Mouse (Mus musculus): ENCODE results near the gene Rras2. TPM values are rescaled to one million over a fixed set of nuclear protein-coding genes. Genes with fewer than 3 reads are reported as not detected.

Rras2 gene
- total and polyA plus RNA-seq, 2 experiments from 2014 or later: 16.0 to 27.9 TPM

GRCm38 (mm10) chr7:114102609-114103008, 15.0 kb downstream of the Rras2 start:
- TF ChIP-seq CTCF (IDR thresholded peaks at IDR 0.05; ENCODE audit: low read depth): no peak
- WGBS: 50% methylated on average over 4 of the region's 4 CpGs
- Histone ChIP-seq H3K9me3 (ENCODE audit: low read length) (no peaks in the 10 kb centered on the region), H3K4me1 (ENCODE audit: insufficient read depth, low read length) (no peaks in the 10 kb centered on the region), H3K36me3 (ENCODE audit: insufficient read depth, low read length) (no peaks in the 10 kb centered on the region), H3K27ac (no peak overlapping the region), H3K27me3 (ENCODE audit: insufficient read depth, low read length) (no peaks in the 10 kb centered on the region), H3K9ac (replicated peaks; ENCODE audit: low read length) (no peak overlapping the region), H3K4me2 (ENCODE audit: low read depth, low read length) (no peak overlapping the region), H3K4me3 (ENCODE audit: low read length) (no peak overlapping the region)
- ATAC-seq (no peak), DNase-seq (ENCODE audit: low spot score) (no peak)

GRCm38 (mm10) chr7:114101412-114101811, 16.2 kb downstream of the Rras2 start:
- 63% methylated on average over 3 of the region's 3 CpGs for WGBS
- DNase-seq (ENCODE audit: low spot score): no peak

GRCm38 (mm10) chr7:114093548-114094174, 23.9 kb downstream of the Rras2 start:
- no peak overlapping the region for H3K4me2 ChIP-seq (ENCODE audit: low read depth, low read length)
- WGBS: 77% methylated on average over 8 of the region's 8 CpGs
- no peak overlapping the region for H3K4me3 ChIP-seq (ENCODE audit: low read length)
- no peaks in the 10 kb centered on the region for H3K4me1 ChIP-seq (ENCODE audit: insufficient read depth, low read length)
- TF ChIP-seq CTCF (IDR thresholded peaks at IDR 0.05; ENCODE audit: low read depth): no peak
- H3K27ac ChIP-seq: no peak overlapping the region
- no peaks in the 10 kb centered on the region for H3K36me3 ChIP-seq (ENCODE audit: insufficient read depth, low read length)
- no peaks in the 10 kb centered on the region for H3K27me3 ChIP-seq (ENCODE audit: insufficient read depth, low read length)
- DNase-seq (ENCODE audit: low spot score): no peak
- no peaks in the 10 kb centered on the region for H3K9me3 ChIP-seq (ENCODE audit: low read length)
- ATAC-seq: no peak
- no peak overlapping the region for H3K9ac ChIP-seq (replicated peaks; ENCODE audit: low read length)

More at GRCm38 (mm10) chr7:114101412-114101811, 16.2 kb downstream of the Rras2 start:
- Histone ChIP-seq H3K9ac (replicated peaks; ENCODE audit: low read length) (no peak overlapping the region), H3K27ac (no peak overlapping the region), H3K27me3 (ENCODE audit: insufficient read depth, low read length) (no peaks in the 10 kb centered on the region), H3K4me2 (ENCODE audit: low read depth, low read length) (no peak overlapping the region), H3K36me3 (ENCODE audit: insufficient read depth, low read length) (no peaks in the 10 kb centered on the region), H3K9me3 (ENCODE audit: low read length) (no peaks in the 10 kb centered on the region), H3K4me1 (ENCODE audit: insufficient read depth, low read length) (no peaks in the 10 kb centered on the region), H3K4me3 (ENCODE audit: low read length) (no peak overlapping the region)
- no peak for ATAC-seq
- no peak for TF ChIP-seq CTCF (IDR thresholded peaks at IDR 0.05; ENCODE audit: low read depth)

- no peak overlapping the region for H3K4me3 ChIP-seq (ENCODE audit: low read length)
- no peak for ATAC-seq
- 73% methylated on average over 10 of the region's 10 CpGs for WGBS
Measured at GRCm38 (mm10) chr7:114090892-114091545, 26.6 kb downstream of the Rras2 start.

GRCm38 (mm10) chr7:114090231-114090630, 27.4 kb downstream of the Rras2 start:
- 85% methylated on average over 3 of the region's 3 CpGs for WGBS
- Histone ChIP-seq H3K4me2 (ENCODE audit: low read depth, low read length) (no peak overlapping the region), H3K9ac (replicated peaks; ENCODE audit: low read length) (no peak overlapping the region), H3K27me3 (ENCODE audit: insufficient read depth, low read length) (no peaks in the 10 kb centered on the region), H3K27ac (no peak overlapping the region), H3K36me3 (ENCODE audit: insufficient read depth, low read length) (no peaks in the 10 kb centered on the region), H3K4me3 (ENCODE audit: low read length) (no peak overlapping the region), H3K4me1 (ENCODE audit: insufficient read depth, low read length) (no peaks in the 10 kb centered on the region), H3K9me3 (ENCODE audit: low read length) (no peaks in the 10 kb centered on the region)
- ATAC-seq (no peak), DNase-seq (ENCODE audit: low spot score) (no peak)
- TF ChIP-seq CTCF (IDR thresholded peaks at IDR 0.05; ENCODE audit: low read depth): no peak

More at GRCm38 (mm10) chr7:114090892-114091545, 26.6 kb downstream of the Rras2 start:
- Histone ChIP-seq H3K9me3 (ENCODE audit: low read length) (no peaks in the 10 kb centered on the region), H3K9ac (replicated peaks; ENCODE audit: low read length) (no peak overlapping the region), H3K4me1 (ENCODE audit: insufficient read depth, low read length) (no peaks in the 10 kb centered on the region), H3K27ac (no peak overlapping the region), H3K36me3 (ENCODE audit: insufficient read depth, low read length) (no peaks in the 10 kb centered on the region), H3K27me3 (ENCODE audit: insufficient read depth, low read length) (no peaks in the 10 kb centered on the region), H3K4me2 (ENCODE audit: low read depth, low read length) (no peak overlapping the region)
- no peak for TF ChIP-seq CTCF (IDR thresholded peaks at IDR 0.05; ENCODE audit: low read depth)
- DNase-seq (ENCODE audit: low spot score): no peak

- H3K36me3 ChIP-seq (ENCODE audit: insufficient read depth, low read length): no peaks in the 10 kb centered on the region
- no peak for ATAC-seq
- H3K9me3 ChIP-seq (ENCODE audit: low read length): no peaks in the 10 kb centered on the region
- no peak overlapping the region for H3K27ac ChIP-seq
- H3K27me3 ChIP-seq (ENCODE audit: insufficient read depth, low read length): no peaks in the 10 kb centered on the region
- no peak for TF ChIP-seq CTCF (IDR thresholded peaks at IDR 0.05; ENCODE audit: low read depth)
- no peak overlapping the region for H3K9ac ChIP-seq (replicated peaks; ENCODE audit: low read length)
- no peak overlapping the region for H3K4me3 ChIP-seq (ENCODE audit: low read length)
- no peak for DNase-seq (ENCODE audit: low spot score)
- WGBS: 75% methylated on average over 5 of the region's 5 CpGs
- H3K4me2 ChIP-seq (ENCODE audit: low read depth, low read length): no peak overlapping the region
- H3K4me1 ChIP-seq (ENCODE audit: insufficient read depth, low read length): no peaks in the 10 kb centered on the region
Measured at GRCm38 (mm10) chr7:114088918-114089317, 28.7 kb downstream of the Rras2 start.

- Histone ChIP-seq H3K4me1 (ENCODE audit: insufficient read depth, low read length) (no peaks in the 10 kb centered on the region), H3K9me3 (ENCODE audit: low read length) (no peaks in the 10 kb centered on the region), H3K36me3 (ENCODE audit: insufficient read depth, low read length) (no peaks in the 10 kb centered on the region), H3K27ac (no peak overlapping the region), H3K4me2 (ENCODE audit: low read depth, low read length) (0 out of 2 replicates have a peak overlapping the region, but pooled peaks have one; percentile 7), H3K4me3 (ENCODE audit: low read length) (no peak overlapping the region), H3K27me3 (ENCODE audit: insufficient read depth, low read length) (no peaks in the 10 kb centered on the region), H3K9ac (replicated peaks; ENCODE audit: low read length) (no peak overlapping the region)
- WGBS: 13% methylated on average over 11 of the region's 11 CpGs
- no peak for ATAC-seq
- TF ChIP-seq CTCF (IDR thresholded peaks at IDR 0.05; ENCODE audit: low read depth): no peak
- DNase-seq (ENCODE audit: low spot score): no peak
Measured at GRCm38 (mm10) chr7:114087986-114088385, 29.6 kb downstream of the Rras2 start.
